Mouse (Mus musculus): ENCODE results near the gene Rdh9.

Gene Rdh9

DNA sequence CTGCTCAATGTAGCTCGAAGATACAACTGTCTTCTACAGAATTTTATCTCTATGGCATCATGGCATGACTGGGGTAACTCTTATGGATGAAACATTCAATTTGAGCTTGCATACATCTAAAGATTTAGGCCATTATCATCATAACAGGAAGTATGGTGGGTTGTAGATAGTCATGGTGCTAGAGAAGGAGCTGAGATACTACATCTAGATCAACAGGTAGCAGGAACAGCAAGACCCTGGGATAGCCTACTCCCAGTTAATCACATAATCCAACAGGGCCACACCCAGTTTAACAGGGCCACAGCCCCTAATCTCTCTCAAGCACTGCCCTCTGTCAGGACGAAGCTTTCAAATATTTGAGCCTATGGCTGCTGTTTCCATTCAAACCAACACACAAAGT lies 64.6 kb downstream of the Rdh9 start:
- no peak for DNase-seq (ENCODE audit: low read depth, low spot score)

All from skeletal muscle tissue, adult 2 months (tissue).